Mouse (Mus musculus): ENCODE data around the gene Zfp770. TPM values are rescaled to one million over a fixed set of nuclear protein-coding genes. Genes with fewer than 3 reads are reported as not detected.
"Not testable (repeated sequence)": the region's sequence is repeated elsewhere in the genome, so short reads cannot be mapped to it uniquely, and the experiment has no call there.

Zfp770 gene
- 1.8 and 2.1 TPM in 2 replicates for polyA plus RNA-seq (2016; fragmentation: Nextera tagmentation; extraction: Ambion mirVana)

- ATAC-seq: peak; percentile 91
- under 1% methylated on average over 36 of the region's 36 CpGs for WGBS (ENCODE audit: insufficient replicate concordance)
These were observed at the start of gene Zfp770 for GRCm38 (mm10) chr2:114200932-114201559. Gene Zfp770, minus strand, starts transcription at chr2:114201469.

GRCm38 (mm10) chr2:114249440-114249839, 48.2 kb upstream of the Zfp770 start:
- Histone ChIP-seq H3K27ac (no peak overlapping the region), H3K9ac (no peak overlapping the region), H3K4me2 (no peak overlapping the region), H3K36me3 (no peaks in the 10 kb centered on the region), H3K4me1 (no peaks in the 10 kb centered on the region), H3K9me3 (replicated peaks) (no peaks in the 10 kb centered on the region), H3K4me3 (no peak overlapping the region), H3K27me3 (replicated peaks) (no peaks in the 10 kb centered on the region)
- ATAC-seq: no peak
- WGBS (ENCODE audit: insufficient replicate concordance): 65% methylated on average over 6 of the region's 6 CpGs

More at GRCm38 (mm10) chr2:114200932-114201559, at the start of gene Zfp770:
- Histone ChIP-seq H3K4me3 (peak within 1 kb of the TSS; percentile 72), H3K4me2 (peak within 1 kb of the TSS; percentile 75), H3K4me1 (peaks cover 12% of the 10 kb centered on the region), H3K9ac (peak within 1 kb of the TSS; percentile 78), H3K27me3 (replicated peaks) (no peaks in the 10 kb centered on the region; the same call in 1 of the 2 replicates), H3K27ac (peak within 1 kb of the TSS; percentile 75), H3K36me3 (peaks cover 14% of the 10 kb centered on the region), H3K9me3 (replicated peaks) (no peaks in the 10 kb centered on the region)

- ATAC-seq: no peak
- H3K4me2 ChIP-seq: no peak overlapping the region
- H3K36me3 ChIP-seq: no peaks in the 10 kb centered on the region
- WGBS (ENCODE audit: insufficient replicate concordance): 4% methylated on average over 4 of the region's 4 CpGs
- H3K4me3 ChIP-seq: no peak overlapping the region
- no peak overlapping the region for H3K27ac ChIP-seq
- H3K4me1 ChIP-seq: no peaks in the 10 kb centered on the region
- no peak overlapping the region for H3K9ac ChIP-seq
- H3K27me3 ChIP-seq (replicated peaks): peaks cover 7% of the 10 kb centered on the region
- no peaks in the 10 kb centered on the region for H3K9me3 ChIP-seq (replicated peaks)
These were observed 36.4 kb upstream of the Zfp770 start for GRCm38 (mm10) chr2:114237639-114238038.

- H3K36me3 ChIP-seq: no peaks in the 10 kb centered on the region
These were observed 35.3 kb upstream of the Zfp770 start for GRCm38 (mm10) chr2:114236566-114236965.

GRCm38 (mm10) chr2:114235584-114235983, 34.3 kb upstream of the Zfp770 start:
- 81% methylated on average over 3 of the region's 3 CpGs for WGBS (ENCODE audit: insufficient replicate concordance)
- no peak for ATAC-seq
- no peak overlapping the region for H3K4me2 ChIP-seq
- no peaks in the 10 kb centered on the region for H3K4me1 ChIP-seq
- H3K9ac ChIP-seq: no peak overlapping the region
- H3K27me3 ChIP-seq (replicated peaks): peaks cover 7% of the 10 kb centered on the region
- no peak overlapping the region for H3K4me3 ChIP-seq
- no peak overlapping the region for H3K27ac ChIP-seq
- H3K36me3 ChIP-seq: no peaks in the 10 kb centered on the region
- no peaks in the 10 kb centered on the region for H3K9me3 ChIP-seq (replicated peaks)

More at GRCm38 (mm10) chr2:114236566-114236965, 35.3 kb upstream of the Zfp770 start:
- Histone ChIP-seq H3K27me3 (replicated peaks) (peaks cover 7% of the 10 kb centered on the region), H3K9me3 (replicated peaks) (no peaks in the 10 kb centered on the region), H3K9ac (no peak overlapping the region), H3K4me2 (no peak overlapping the region), H3K27ac (no peak overlapping the region), H3K4me1 (no peaks in the 10 kb centered on the region), H3K4me3 (no peak overlapping the region)
- 64% methylated on average over 1 of the region's 1 CpGs for WGBS (ENCODE audit: insufficient replicate concordance)
- ATAC-seq: no peak

GRCm38 (mm10) chr2:114231248-114231647, 30.0 kb upstream of the Zfp770 start:
- Histone ChIP-seq H3K27ac (no peak overlapping the region), H3K4me2 (no peak overlapping the region), H3K27me3 (replicated peaks) (no peaks in the 10 kb centered on the region), H3K9ac (no peak overlapping the region), H3K4me3 (no peak overlapping the region), H3K4me1 (no peaks in the 10 kb centered on the region), H3K36me3 (no peaks in the 10 kb centered on the region), H3K9me3 (replicated peaks) (no peaks in the 10 kb centered on the region)
- whole genome bisulfite sequencing (ENCODE audit: insufficient replicate concordance): 62% methylated on average over 2 of the region's 2 CpGs
- ATAC-seq: no peak

GRCm38 (mm10) chr2:114228672-114229071, 27.4 kb upstream of the Zfp770 start:
- no peaks in the 10 kb centered on the region for H3K4me1 ChIP-seq
- no peaks in the 10 kb centered on the region for H3K36me3 ChIP-seq
- H3K27ac ChIP-seq: no peak overlapping the region
- 54% methylated on average over 2 of the region's 2 CpGs for WGBS (ENCODE audit: insufficient replicate concordance)
- H3K27me3 ChIP-seq (replicated peaks): no peaks in the 10 kb centered on the region
- no peaks in the 10 kb centered on the region for H3K9me3 ChIP-seq (replicated peaks)
- no peak overlapping the region for H3K9ac ChIP-seq
- no peak overlapping the region for H3K4me2 ChIP-seq
- H3K4me3 ChIP-seq: no peak overlapping the region
- no peak for ATAC-seq

- 50% methylated on average over 6 of the region's 6 CpGs for WGBS (ENCODE audit: insufficient replicate concordance)
- Histone ChIP-seq H3K27me3 (replicated peaks) (no peaks in the 10 kb centered on the region; the same call in 1 of the 2 replicates), H3K4me3 (no peak overlapping the region), H3K9ac (no peak overlapping the region), H3K4me2 (no peak overlapping the region), H3K36me3 (no peaks in the 10 kb centered on the region), H3K4me1 (peaks cover 4% of the 10 kb centered on the region), H3K27ac (no peak overlapping the region), H3K9me3 (replicated peaks) (no peaks in the 10 kb centered on the region)
- no peak for ATAC-seq
These were observed 3.8 kb upstream of the Zfp770 start for GRCm38 (mm10) chr2:114205036-114205435.

GRCm38 (mm10) chr2:114201574-114201973, 305 bp upstream of the Zfp770 start:
- no peaks in the 10 kb centered on the region; the same call in 1 of the 2 replicates for H3K27me3 ChIP-seq (replicated peaks)
- 26% methylated on average over 4 of the region's 4 CpGs for WGBS (ENCODE audit: insufficient replicate concordance)
- peak overlapping the region; percentile 78 for H3K9ac ChIP-seq

GRCm38 (mm10) chr2:114196421-114196820, 4.8 kb downstream of the Zfp770 start:
- no peak overlapping the region for H3K4me3 ChIP-seq
- peaks cover 32% of the 10 kb centered on the region for H3K36me3 ChIP-seq
- H3K27ac ChIP-seq: no peak overlapping the region
- no peaks in the 10 kb centered on the region for H3K27me3 ChIP-seq (replicated peaks)
- H3K9ac ChIP-seq: no peak overlapping the region
- H3K4me1 ChIP-seq: peaks cover 12% of the 10 kb centered on the region
- ATAC-seq: no peak
- 86% methylated on average over 5 of the region's 5 CpGs for WGBS (ENCODE audit: insufficient replicate concordance)
- H3K4me2 ChIP-seq: no peak overlapping the region
- H3K9me3 ChIP-seq (replicated peaks): no peaks in the 10 kb centered on the region

More at GRCm38 (mm10) chr2:114201574-114201973, 305 bp upstream of the Zfp770 start:
- Histone ChIP-seq H3K36me3 (peaks cover 8% of the 10 kb centered on the region), H3K4me2 (peak overlapping the region; percentile 75), H3K4me1 (peaks cover 12% of the 10 kb centered on the region), H3K27ac (no peak overlapping the region), H3K9me3 (replicated peaks) (no peaks in the 10 kb centered on the region), H3K4me3 (peak overlapping the region; percentile 72)
- ATAC-seq: no peak

GRCm38 (mm10) chr2:114186924-114187323, 14.3 kb downstream of the Zfp770 start, which contains the start of gene Aqr:
Gene Aqr, minus strand, starts transcription at chr2:114187024.
- H3K27ac ChIP-seq; ATAC-seq; H3K9me3 ChIP-seq (replicated peaks); H3K4me3 ChIP-seq; H3K4me2 ChIP-seq; H3K27me3 ChIP-seq (replicated peaks); H3K36me3 ChIP-seq; H3K9ac ChIP-seq; H3K4me1 ChIP-seq: not testable (repeated sequence)
- 44% methylated on average over 1 of the region's 6 CpGs for WGBS (ENCODE audit: insufficient replicate concordance)

- 58% methylated on average over 4 of the region's 4 CpGs for WGBS (ENCODE audit: insufficient replicate concordance)
- ATAC-seq: no peak
- no peak overlapping the region for H3K9ac ChIP-seq
These were observed 23.2 kb downstream of the Zfp770 start for GRCm38 (mm10) chr2:114177802-114178733.

More at GRCm38 (mm10) chr2:114177802-114178733, 23.2 kb downstream of the Zfp770 start:
- Histone ChIP-seq H3K4me2 (no peak overlapping the region), H3K27ac (no peak overlapping the region), H3K4me3 (no peak overlapping the region), H3K9me3 (replicated peaks) (no peaks in the 10 kb centered on the region), H3K27me3 (replicated peaks) (no peaks in the 10 kb centered on the region), H3K36me3 (no peaks in the 10 kb centered on the region), H3K4me1 (peaks cover 16% of the 10 kb centered on the region)

Data from liver, embryonic 12.5 days (tissue).